Mouse (Mus musculus): ENCODE results near the gene Nup62cl.

The Nup62cl gene

DNA sequence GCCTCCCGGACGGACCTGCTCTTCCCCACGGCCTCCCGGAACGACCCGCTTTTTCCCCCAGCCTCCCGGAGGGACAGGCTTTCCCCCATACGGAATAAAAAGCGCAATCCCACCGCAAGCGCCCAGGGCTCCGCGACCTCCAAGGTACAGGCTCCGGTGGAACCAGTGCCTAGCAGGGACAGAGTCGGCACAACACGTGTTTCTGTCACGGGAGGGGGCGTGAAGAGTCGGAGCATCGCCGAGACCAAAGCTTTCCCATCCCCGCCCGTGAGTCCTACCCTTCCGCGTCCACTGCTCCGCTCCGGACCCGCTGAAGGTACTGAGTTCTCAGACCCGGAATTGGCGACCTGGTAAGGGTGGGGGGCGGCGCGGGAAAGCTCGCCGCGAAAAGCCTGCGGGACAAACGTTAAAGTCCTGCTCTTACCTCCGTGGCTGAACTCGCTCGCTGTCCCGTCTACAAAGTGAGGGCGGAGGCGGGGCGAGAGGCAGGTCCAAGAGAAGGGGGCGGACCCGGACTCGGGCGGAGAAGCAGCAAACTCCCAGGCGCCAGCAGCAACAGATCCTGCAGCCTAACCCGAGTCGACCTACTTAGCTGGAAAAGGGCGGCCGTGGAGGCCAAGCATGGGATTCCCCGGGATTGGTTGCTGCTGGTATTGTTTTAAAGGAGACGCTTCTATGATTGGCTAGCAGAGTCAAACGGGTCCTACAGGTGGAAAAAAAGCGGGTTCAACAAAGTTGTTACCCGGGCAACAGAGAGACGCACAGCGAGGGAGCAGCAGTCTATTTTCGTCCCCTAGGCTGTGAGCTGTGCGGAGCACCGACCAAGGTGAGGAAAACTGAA is at the start of gene Nup62cl, which contains the start of gene Pih1h3b:
Gene Nup62cl, minus strand, starts transcription at position 578 of the 841 bp plus-strand sequence.
Gene Pih1h3b, plus strand, starts transcription at position 745 of the 841 bp plus-strand sequence.
- no peak for DNase-seq (ENCODE audit: extremely low read depth, low read depth, low spot score)

DNA sequence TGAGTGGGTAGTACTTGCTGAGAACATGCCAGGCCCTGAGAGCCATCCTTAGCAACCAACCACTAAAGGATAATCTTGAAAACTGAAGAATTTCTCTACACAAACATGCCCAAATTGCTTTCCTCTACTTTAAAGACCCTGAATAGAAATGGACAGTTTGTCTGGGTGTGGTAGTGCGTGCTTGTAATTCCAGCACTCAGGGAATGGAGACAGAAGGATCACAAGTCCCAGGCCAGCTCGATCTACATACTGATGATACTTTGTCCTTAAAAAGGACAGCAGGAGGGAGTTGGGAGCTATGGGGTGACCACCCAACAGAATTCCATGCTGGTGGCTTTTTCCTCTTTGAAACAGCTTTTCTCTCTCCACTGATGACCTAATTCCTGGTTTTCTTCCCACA is 31.6 kb upstream of the Nup62cl start:
- no peak for DNase-seq (ENCODE audit: extremely low read depth, low read depth, low spot score)

DNA sequence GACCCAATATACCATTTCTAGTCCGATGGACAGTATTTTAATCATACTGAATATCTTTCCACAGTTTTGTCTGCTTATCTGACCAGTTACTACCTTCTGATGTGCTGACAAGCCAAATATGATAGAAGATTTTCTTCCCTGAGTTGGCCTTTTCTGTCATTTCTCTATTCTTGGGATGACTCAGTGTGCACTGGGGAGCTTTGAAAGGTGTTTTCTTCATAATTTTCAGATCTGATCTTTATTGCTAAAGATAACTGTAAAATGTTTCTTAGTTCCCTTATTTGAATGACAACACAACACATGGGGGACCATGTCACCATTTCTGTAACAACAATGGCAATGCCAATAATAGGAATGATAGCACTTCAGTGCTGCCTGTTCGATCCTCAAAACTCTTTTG is 20.0 kb upstream of the Nup62cl start:
- DNase-seq (ENCODE audit: extremely low read depth, low read depth, low spot score), result no peak

DNA sequence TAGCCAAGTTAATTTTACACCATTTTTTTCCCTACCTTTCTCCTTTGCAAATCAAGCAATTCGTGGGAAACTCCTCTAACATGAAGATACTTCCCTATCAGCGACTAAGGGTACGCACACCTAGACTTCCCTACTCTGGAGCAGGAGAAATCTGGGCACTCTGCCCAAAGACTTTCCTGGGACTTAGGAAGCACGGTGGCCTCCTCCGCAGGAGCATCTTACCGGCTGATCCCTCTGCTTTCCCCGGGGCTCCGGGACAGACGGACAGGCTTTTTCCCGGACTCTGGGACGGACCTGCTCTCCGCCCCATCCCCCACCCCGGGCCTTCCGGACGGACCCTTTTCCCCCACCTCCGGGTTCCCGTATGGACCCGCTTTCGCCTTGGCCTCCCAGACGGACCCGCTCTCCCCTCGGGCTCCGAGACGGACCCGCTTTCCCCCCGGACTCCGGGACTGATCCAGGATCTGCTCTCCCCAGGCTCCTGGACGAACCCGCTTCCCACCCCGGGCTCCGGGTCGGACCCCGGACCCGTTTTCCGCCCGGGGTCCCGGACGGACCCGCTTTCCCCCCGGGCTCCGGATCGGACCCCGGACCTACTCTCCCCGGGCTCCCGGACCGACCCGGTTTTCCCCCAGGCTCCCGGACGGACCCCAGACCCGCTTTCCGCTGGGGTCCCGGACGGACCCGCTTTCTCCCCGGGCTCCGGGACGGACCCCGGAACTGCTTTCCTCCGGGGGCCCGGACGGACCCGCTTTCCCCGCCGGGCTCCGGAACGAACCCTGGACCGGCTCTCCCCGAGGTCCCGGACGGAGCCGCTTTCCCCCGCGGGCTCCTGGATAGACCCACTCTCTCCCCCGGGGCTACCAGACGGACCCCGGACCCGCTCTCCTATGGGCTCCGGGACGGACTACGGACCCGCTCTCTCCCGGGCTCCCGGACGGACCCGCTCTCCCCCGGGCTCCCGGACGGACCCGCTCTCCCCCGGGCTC is 1.3 kb downstream of the Nup62cl start:
- no peak for DNase-seq (ENCODE audit: extremely low read depth, low read depth, low spot score)

DNA sequence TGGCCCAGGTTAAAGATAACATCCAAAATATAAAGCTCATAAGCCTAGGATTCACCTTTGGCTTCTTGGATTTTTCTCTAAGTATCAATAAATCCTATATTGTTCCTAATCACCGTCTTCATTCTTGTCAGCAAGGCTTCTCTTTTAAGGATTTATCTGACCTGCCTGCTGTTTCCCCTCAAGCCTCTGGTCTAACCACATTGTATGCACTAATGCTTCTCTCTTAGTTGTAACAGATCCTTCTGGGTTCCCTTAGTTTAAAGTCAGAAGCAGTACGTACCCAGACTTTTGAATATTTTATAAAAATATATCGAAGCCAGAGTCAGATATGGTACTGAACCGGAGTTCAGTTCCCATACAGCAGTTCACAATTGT is 63.8 kb downstream of the Nup62cl start:
- DNase-seq (ENCODE audit: extremely low read depth, low read depth, low spot score), result no peak

DNA sequence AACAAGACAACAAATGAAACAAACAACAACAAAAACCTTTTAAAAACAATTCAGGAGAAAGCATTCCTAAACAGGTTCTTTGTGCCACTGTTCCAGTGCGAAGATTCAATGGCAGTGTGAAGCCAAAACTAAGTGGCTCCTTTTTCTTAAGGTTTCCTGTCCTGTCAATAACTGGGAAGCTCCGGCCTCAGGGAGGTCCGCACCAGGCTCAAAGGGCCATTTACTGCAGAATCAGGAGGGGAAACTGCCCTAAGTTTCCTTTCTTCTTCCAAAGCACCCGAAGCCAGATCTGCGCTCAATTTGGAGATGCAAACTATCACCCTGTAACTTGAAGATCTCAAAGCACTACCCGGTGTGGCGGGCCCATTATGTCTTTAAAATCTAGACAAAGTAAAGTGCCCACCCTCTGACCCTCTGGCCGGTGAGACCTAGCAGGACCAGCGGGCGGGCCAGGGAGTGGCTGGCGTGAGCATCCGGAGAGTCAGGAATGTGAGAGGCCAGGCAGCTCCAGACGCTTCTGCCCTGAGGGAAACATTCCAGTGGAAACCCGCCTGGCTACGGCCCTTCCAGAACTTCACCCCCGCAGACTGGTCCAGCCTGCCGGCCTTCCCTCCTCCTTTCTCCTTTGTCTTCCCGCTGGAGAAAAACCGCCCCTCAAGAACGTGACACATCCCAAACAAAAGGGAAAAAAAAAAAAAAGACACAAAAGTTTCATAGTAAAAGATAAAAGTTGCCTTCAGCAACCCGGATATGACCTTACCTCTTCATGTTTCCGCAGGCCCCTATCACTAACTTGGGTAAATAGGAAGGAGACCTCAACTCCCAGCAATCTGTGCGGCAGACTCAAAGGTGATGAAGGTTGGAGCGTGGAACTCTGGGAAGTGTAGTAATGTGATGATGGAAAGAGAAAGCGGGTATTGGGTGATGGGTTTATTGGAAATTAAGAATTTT is 64.5 kb downstream of the Nup62cl start, which contains the start of gene Rbm41:
Gene Rbm41, minus strand, starts transcription at position 856 of the 951 bp plus-strand sequence.
- no peak for DNase-seq (ENCODE audit: extremely low read depth, low read depth, low spot score)

DNA sequence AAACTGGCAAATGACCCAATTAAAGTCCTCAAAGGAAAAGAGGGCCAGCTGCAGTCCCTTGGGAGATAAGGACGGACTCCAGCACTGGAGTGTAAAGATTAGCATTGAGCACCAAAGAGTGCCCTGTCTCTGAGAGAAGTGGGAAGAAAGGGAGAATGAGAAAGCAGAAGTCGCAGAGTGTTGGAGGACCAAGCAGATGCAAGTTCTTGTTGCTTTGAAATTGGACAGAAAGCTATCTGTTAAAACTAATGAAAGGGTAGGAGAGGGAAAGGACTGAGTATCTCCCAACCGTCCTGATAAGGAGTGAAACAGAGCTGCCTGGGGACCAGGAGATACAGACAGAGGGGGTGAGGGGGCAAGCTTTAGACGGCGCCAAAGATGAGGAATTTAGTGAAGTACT is 80.4 kb downstream of the Nup62cl start:
- DNase-seq (ENCODE audit: extremely low read depth, low read depth, low spot score), result no peak
